Mouse (Mus musculus) bone marrow, adult 2 months (tissue): ENCODE results near the gene Skap2.

Experiments
- CTCF ChIP-seq: fragments of 200-500 bp; IDR thresholded peaks from 2 replicates; pipeline ENCODE4 v1.5.1; 2011; ENCODE audit warnings: low read length, control low read depth; ENCODE audit not compliant: control insufficient read depth, insufficient read depth
- POLR2A ChIP-seq: fragments of 200-500 bp; IDR thresholded peaks from 2 replicates; pipeline ENCODE4 v1.6.1; 2011; ENCODE audit warnings: low read depth, mild to moderate bottlenecking, control low read depth, low read length, borderline replicate concordance; ENCODE audit not compliant: control insufficient read depth

DNA sequence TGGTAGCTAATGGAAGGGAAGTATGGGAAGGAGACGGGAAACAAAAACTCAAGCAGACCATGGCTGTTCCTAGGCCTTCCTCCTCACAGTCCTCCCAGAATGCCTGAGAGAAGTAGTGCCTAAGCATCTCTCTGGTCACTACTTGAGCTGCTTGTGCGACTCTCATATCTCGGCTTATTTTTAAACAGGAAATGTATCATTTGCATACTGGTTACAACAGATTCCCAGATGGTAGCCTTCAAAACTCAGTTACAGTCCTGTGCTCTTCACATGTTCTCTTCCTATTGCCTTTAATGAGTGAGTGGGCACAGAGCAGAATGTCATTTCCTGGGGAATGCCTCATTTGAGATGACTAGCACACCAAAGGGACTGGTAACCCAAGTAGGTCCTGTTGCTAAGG lies 117.6 kb downstream of the Skap2 start:
- TF ChIP-seq CTCF (no peak), POLR2A (no peak)
